Mouse (Mus musculus): ENCODE measurements at regions not wholly inside any gene's neighbourhood (a gene's known extent, or its start where the extent isn't known, plus 50 kb on each side); places are given as distances from the start of the nearest gene placed in this dataset.

- 76% methylated on average over 9 of the region's 9 CpGs for WGBS
- Histone ChIP-seq H3K4me3 (ENCODE audit: low read depth, low read length) (no peak overlapping the region), H3K27me3 (ENCODE audit: control insufficient read depth, insufficient read depth, low read length) (no peaks in the 10 kb centered on the region), H3K4me1 (ENCODE audit: control insufficient read depth, insufficient read depth, insufficient read length, low read length) (no peaks in the 10 kb centered on the region), H3K27ac (ENCODE audit: insufficient read depth, low read depth, low read length) (no peak overlapping the region), H3K36me3 (ENCODE audit: control insufficient read depth, insufficient read depth, low read length) (no peaks in the 10 kb centered on the region)
- TF ChIP-seq CTCF (IDR thresholded peaks at IDR 0.05; ENCODE audit: extremely low read depth, insufficient read length, insufficient replicate concordance, low read depth, low read length) (no peak), POLR2A (IDR thresholded peaks at IDR 0.05; ENCODE audit: low read depth, low read length) (no peak)
Observed at GRCm38 (mm10) chr2:159997395-159997794, 336.6 kb downstream of the Gm826 start.

DNA sequence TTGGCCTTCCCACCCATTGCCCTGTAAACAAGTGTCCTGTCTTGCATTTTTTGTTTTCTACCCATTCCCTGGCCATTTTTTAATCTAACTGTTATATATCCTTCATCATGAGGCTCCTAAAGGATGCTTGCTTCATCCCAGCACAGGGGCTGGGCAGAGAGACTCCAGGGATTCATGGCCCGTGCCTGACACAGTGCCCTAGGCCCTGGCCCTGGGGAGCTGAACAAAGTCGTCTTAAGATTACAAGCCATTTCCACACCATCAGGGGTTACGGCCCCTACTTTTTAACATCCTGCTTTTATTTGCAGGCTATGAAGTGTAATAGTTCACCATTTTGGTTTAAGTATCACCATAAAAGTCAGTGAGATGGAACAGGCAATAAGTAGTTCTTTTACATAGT, 339.5 kb downstream of the Gm826 start:
- TF ChIP-seq POLR2A (IDR thresholded peaks at IDR 0.05; ENCODE audit: low read depth, low read length) = no peak
- TF ChIP-seq CTCF (IDR thresholded peaks at IDR 0.05; ENCODE audit: extremely low read depth, insufficient read length, insufficient replicate concordance, low read depth, low read length) = no peak
- Histone ChIP-seq H3K4me3 (ENCODE audit: low read depth, low read length) (no peak overlapping the region), H3K27ac (ENCODE audit: insufficient read depth, low read depth, low read length) (no peak overlapping the region), H3K4me1 (ENCODE audit: control insufficient read depth, insufficient read depth, insufficient read length, low read length) (no peaks in the 10 kb centered on the region), H3K27me3 (ENCODE audit: control insufficient read depth, insufficient read depth, low read length) (no peaks in the 10 kb centered on the region), H3K36me3 (ENCODE audit: control insufficient read depth, insufficient read depth, low read length) (no peaks in the 10 kb centered on the region)
- WGBS = 86% methylated on average over 3 of the region's 3 CpGs

DNA sequence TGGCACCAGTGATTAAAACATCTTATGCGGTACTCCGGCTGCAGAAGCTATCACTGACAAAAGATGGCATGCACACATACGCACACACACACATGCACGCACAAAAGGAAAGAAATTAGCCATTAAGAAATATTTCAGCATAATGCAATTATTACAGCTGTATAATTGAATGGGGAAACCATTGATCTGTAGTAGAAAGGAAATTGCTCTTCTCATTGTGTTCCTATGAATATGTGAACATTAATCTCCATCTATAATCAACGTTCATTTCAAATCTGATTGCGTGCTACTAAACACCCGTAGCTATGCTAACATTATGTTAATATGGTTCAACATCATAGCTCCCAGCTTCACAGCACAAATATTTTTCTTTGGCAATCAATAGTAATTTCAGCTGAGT, 347.2 kb downstream of the Gm826 start:
- H3K27me3 ChIP-seq (ENCODE audit: control insufficient read depth, insufficient read depth, low read length) = no peaks in the 10 kb centered on the region
- no peak for TF ChIP-seq CTCF (IDR thresholded peaks at IDR 0.05; ENCODE audit: extremely low read depth, insufficient read length, insufficient replicate concordance, low read depth, low read length)
- TF ChIP-seq POLR2A (IDR thresholded peaks at IDR 0.05; ENCODE audit: low read depth, low read length) = no peak
- H3K27ac ChIP-seq (ENCODE audit: insufficient read depth, low read depth, low read length) = no peak overlapping the region
- no peaks in the 10 kb centered on the region for H3K36me3 ChIP-seq (ENCODE audit: control insufficient read depth, insufficient read depth, low read length)
- no peaks in the 10 kb centered on the region for H3K4me1 ChIP-seq (ENCODE audit: control insufficient read depth, insufficient read depth, insufficient read length, low read length)
- WGBS = 90% methylated on average over 7 of the region's 7 CpGs
- no peak overlapping the region for H3K4me3 ChIP-seq (ENCODE audit: low read depth, low read length)

DNA sequence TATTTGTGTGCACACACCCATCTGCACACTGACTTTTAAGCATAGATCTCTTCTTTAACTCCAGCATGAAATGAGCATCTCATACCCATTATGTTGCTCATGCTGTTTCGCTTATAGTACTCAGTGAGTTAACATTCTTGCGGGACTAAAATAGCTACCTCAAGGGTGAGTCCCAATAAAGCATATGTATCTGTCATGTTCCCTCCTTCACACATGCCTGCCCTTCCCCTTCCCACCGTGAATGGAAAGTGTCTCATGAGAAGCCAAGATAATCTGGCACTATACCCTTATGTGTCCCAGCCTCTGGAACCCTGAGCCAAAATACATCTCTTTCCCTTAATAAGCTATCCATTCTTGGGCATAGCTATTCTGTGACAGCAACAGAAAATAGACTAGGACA, 352.3 kb downstream of the Gm826 start:
- H3K27me3 ChIP-seq (ENCODE audit: control insufficient read depth, insufficient read depth, low read length) = no peaks in the 10 kb centered on the region
- H3K27ac ChIP-seq (ENCODE audit: insufficient read depth, low read depth, low read length) = no peak overlapping the region
- no peaks in the 10 kb centered on the region for H3K4me1 ChIP-seq (ENCODE audit: control insufficient read depth, insufficient read depth, insufficient read length, low read length)
- no peak overlapping the region for H3K4me3 ChIP-seq (ENCODE audit: low read depth, low read length)
- TF ChIP-seq CTCF (IDR thresholded peaks at IDR 0.05; ENCODE audit: extremely low read depth, insufficient read length, insufficient replicate concordance, low read depth, low read length) = no peak
- TF ChIP-seq POLR2A (IDR thresholded peaks at IDR 0.05; ENCODE audit: low read depth, low read length) = no peak
- 88% methylated on average over 3 of the region's 3 CpGs for WGBS
- no peaks in the 10 kb centered on the region for H3K36me3 ChIP-seq (ENCODE audit: control insufficient read depth, insufficient read depth, low read length)

DNA sequence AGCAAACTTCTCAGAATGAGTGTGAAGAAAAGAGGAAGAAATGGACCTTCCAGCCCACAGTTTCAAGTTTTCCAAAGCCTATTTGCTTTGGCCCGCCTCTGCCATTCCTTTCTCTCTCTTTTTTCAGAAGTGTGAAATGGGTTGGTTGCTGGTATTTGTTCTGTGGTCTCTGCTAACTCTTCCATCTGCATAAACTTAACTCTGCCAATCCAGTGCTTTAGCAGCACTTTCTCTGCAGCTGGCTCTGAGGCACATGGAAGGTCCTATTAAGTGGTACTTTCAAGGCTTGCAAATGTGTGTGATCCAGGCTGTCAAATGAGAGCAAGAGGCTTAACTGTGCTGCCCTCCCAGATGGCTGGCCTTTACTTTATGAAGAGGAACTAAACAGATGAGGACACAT, 383.6 kb downstream of the Gm826 start:
- H3K27me3 ChIP-seq (ENCODE audit: control insufficient read depth, insufficient read depth, low read length) = no peaks in the 10 kb centered on the region
- TF ChIP-seq POLR2A (IDR thresholded peaks at IDR 0.05; ENCODE audit: low read depth, low read length) = no peak
- TF ChIP-seq CTCF (IDR thresholded peaks at IDR 0.05; ENCODE audit: extremely low read depth, insufficient read length, insufficient replicate concordance, low read depth, low read length) = no peak
- no peaks in the 10 kb centered on the region for H3K4me1 ChIP-seq (ENCODE audit: control insufficient read depth, insufficient read depth, insufficient read length, low read length)
- no peak overlapping the region for H3K4me3 ChIP-seq (ENCODE audit: low read depth, low read length)
- 34% methylated on average over 1 of the region's 1 CpGs for WGBS
- no peaks in the 10 kb centered on the region for H3K36me3 ChIP-seq (ENCODE audit: control insufficient read depth, insufficient read depth, low read length)
- no peak overlapping the region for H3K27ac ChIP-seq (ENCODE audit: insufficient read depth, low read depth, low read length)

- no peaks in the 10 kb centered on the region for H3K4me1 ChIP-seq (ENCODE audit: control insufficient read depth, insufficient read depth, insufficient read length, low read length)
- H3K4me3 ChIP-seq (ENCODE audit: low read depth, low read length) = no peak overlapping the region
- H3K27ac ChIP-seq (ENCODE audit: insufficient read depth, low read depth, low read length) = no peak overlapping the region
- WGBS = 77% methylated on average over 4 of the region's 4 CpGs
- no peaks in the 10 kb centered on the region for H3K36me3 ChIP-seq (ENCODE audit: control insufficient read depth, insufficient read depth, low read length)
- no peaks in the 10 kb centered on the region for H3K27me3 ChIP-seq (ENCODE audit: control insufficient read depth, insufficient read depth, low read length)
- TF ChIP-seq POLR2A (IDR thresholded peaks at IDR 0.05; ENCODE audit: low read depth, low read length) (no peak), CTCF (IDR thresholded peaks at IDR 0.05; ENCODE audit: extremely low read depth, insufficient read length, insufficient replicate concordance, low read depth, low read length) (no peak)
Observed at GRCm38 (mm10) chr2:159949046-159949445, 384.9 kb downstream of the Gm826 start.

GRCm38 (mm10) chr2:159930744-159931143, 403.2 kb downstream of the Gm826 start:
- Histone ChIP-seq H3K4me1 (ENCODE audit: control insufficient read depth, insufficient read depth, insufficient read length, low read length) (no peaks in the 10 kb centered on the region), H3K27ac (ENCODE audit: insufficient read depth, low read depth, low read length) (no peak overlapping the region), H3K27me3 (ENCODE audit: control insufficient read depth, insufficient read depth, low read length) (no peaks in the 10 kb centered on the region), H3K4me3 (ENCODE audit: low read depth, low read length) (no peak overlapping the region), H3K36me3 (ENCODE audit: control insufficient read depth, insufficient read depth, low read length) (no peaks in the 10 kb centered on the region)
- no peak for TF ChIP-seq CTCF (IDR thresholded peaks at IDR 0.05; ENCODE audit: extremely low read depth, insufficient read length, insufficient replicate concordance, low read depth, low read length)
- whole genome bisulfite sequencing = 80% methylated on average over 2 of the region's 2 CpGs

GRCm38 (mm10) chr2:159889701-159890100, 444.3 kb downstream of the Gm826 start:
- H3K36me3 ChIP-seq (ENCODE audit: control insufficient read depth, insufficient read depth, low read length) = no peaks in the 10 kb centered on the region
- TF ChIP-seq CTCF (IDR thresholded peaks at IDR 0.05; ENCODE audit: extremely low read depth, insufficient read length, insufficient replicate concordance, low read depth, low read length) (no peak), POLR2A (IDR thresholded peaks at IDR 0.05; ENCODE audit: low read depth, low read length) (no peak)
- H3K27ac ChIP-seq (ENCODE audit: insufficient read depth, low read depth, low read length) = no peak overlapping the region
- H3K4me3 ChIP-seq (ENCODE audit: low read depth, low read length) = no peak overlapping the region
- no peaks in the 10 kb centered on the region for H3K27me3 ChIP-seq (ENCODE audit: control insufficient read depth, insufficient read depth, low read length)
- 77% methylated on average over 2 of the region's 2 CpGs for WGBS
- H3K4me1 ChIP-seq (ENCODE audit: control insufficient read depth, insufficient read depth, insufficient read length, low read length) = no peaks in the 10 kb centered on the region
